Mouse (Mus musculus) limb, embryonic 15.5 days (tissue): ENCODE measurements around the gene Ush2a. TPM values are rescaled to one million over a fixed set of nuclear protein-coding genes. Genes with fewer than 3 reads are reported as not detected.

ENCODE experiments used
- ATAC-seq: fragments of 200-750 bp; cut with Nextera tagmentation; 2 replicates; pipeline ENCODE4 v1.8.0; 2017; ENCODE audit warnings: low read depth, moderate TSS enrichment; ENCODE audit not compliant: insufficient number of reproducible peaks, low FRiP score, low TSS enrichment
- H3K27ac ChIP-seq: fragments of 300-500 bp; sonication (generic); 2 replicates; pipeline ENCODE4 v1.5.1; 2015; ENCODE audit warnings: moderate library complexity, mild to moderate bottlenecking, inconsistent platforms
- H3K27me3 ChIP-seq: fragments of 300-500 bp; sonication (generic); 2 replicates; pipeline ENCODE4 v1.6.1; 2015; ENCODE audit warnings: inconsistent platforms
- H3K36me3 ChIP-seq: fragments of 300-500 bp; sonication (generic); 2 replicates; pipeline ENCODE4 v1.6.1; 2015; ENCODE audit warnings: inconsistent platforms
- H3K4me1 ChIP-seq: fragments of 300-500 bp; sonication (generic); 2 replicates; pipeline ENCODE4 v1.6.1; 2015; ENCODE audit warnings: inconsistent platforms
- H3K4me2 ChIP-seq: fragments of 300-500 bp; sonication (generic); 2 replicates; pipeline ENCODE4 v1.6.1; 2015; ENCODE audit warnings: mild to moderate bottlenecking, inconsistent platforms
- H3K4me3 ChIP-seq: fragments of 300-500 bp; sonication (generic); 2 replicates; pipeline ENCODE4 v1.5.1; 2015; ENCODE audit warnings: mild to moderate bottlenecking, inconsistent platforms
- H3K9ac ChIP-seq: fragments of 300-500 bp; sonication (generic); 2 replicates; pipeline ENCODE4 v1.6.1; 2015; ENCODE audit warnings: inconsistent platforms
- H3K9me3 ChIP-seq: fragments of 300-500 bp; sonication (generic); 2 replicates; pipeline ENCODE4 v1.6.1; 2016; ENCODE audit warnings: inconsistent platforms
- WGBS: fragments of 180-500 bp; shearing (Covaris S2); methylation state at CpG from one replicate; pipeline ENCODE4 v1.1.7; 2015; 5-methylcytosine and 5-hydroxymethylcytosine counted together
- polyA plus RNA-seq: library from polyadenylated mRNA; unstranded; fragments of >200 nt; fragmentation: Nextera tagmentation; extraction: Ambion mirVana; gene quantifications from 2 replicates; pipeline ENCODE4 v1.2.1, GENCODE M21; 2015

Ush2a gene
- polyA plus RNA-seq, 1 experiment from 2014 or later, result 0.08 TPM

GRCm38 (mm10) chr1:188824195-188824594, 562.4 kb downstream of the Ush2a start:
- Histone ChIP-seq H3K27ac (no peak overlapping the region), H3K9ac (no peak overlapping the region), H3K4me3 (no peak overlapping the region), H3K27me3 (0 out of 2 replicates have a peak, but pooled peaks cover 4% of the 10 kb centered on the region), H3K9me3 (no peaks in the 10 kb centered on the region), H3K36me3 (no peaks in the 10 kb centered on the region), H3K4me1 (no peaks in the 10 kb centered on the region), H3K4me2 (no peak overlapping the region)
- WGBS, result 84% methylated on average over 2 of the region's 2 CpGs
- ATAC-seq, result no peak

GRCm38 (mm10) chr1:188824878-188825532, 563.2 kb downstream of the Ush2a start:
- no peak overlapping the region for H3K27ac ChIP-seq
- ATAC-seq, result no peak
- peaks cover 4% of the 10 kb centered on the region for H3K4me1 ChIP-seq
- H3K9ac ChIP-seq, result no peak overlapping the region
- H3K9me3 ChIP-seq, result no peaks in the 10 kb centered on the region
- no peak overlapping the region for H3K4me2 ChIP-seq
- no peak overlapping the region for H3K4me3 ChIP-seq
- WGBS, result 72% methylated on average over 8 of the region's 8 CpGs
- H3K27me3 ChIP-seq, result 0 out of 2 replicates have a peak, but pooled peaks cover 4% of the 10 kb centered on the region
- no peaks in the 10 kb centered on the region for H3K36me3 ChIP-seq

GRCm38 (mm10) chr1:188830527-188831407, 568.9 kb downstream of the Ush2a start:
- H3K9ac ChIP-seq, result no peak overlapping the region
- no peak overlapping the region for H3K27ac ChIP-seq
- H3K4me3 ChIP-seq, result no peak overlapping the region
- WGBS, result 34% methylated on average over 11 of the region's 11 CpGs
- ATAC-seq, result no peak
- peaks cover 11% of the 10 kb centered on the region for H3K4me1 ChIP-seq
- no peak overlapping the region for H3K4me2 ChIP-seq
- H3K27me3 ChIP-seq, result 0 out of 2 replicates have a peak, but pooled peaks cover 4% of the 10 kb centered on the region
- no peaks in the 10 kb centered on the region for H3K36me3 ChIP-seq
- H3K9me3 ChIP-seq, result no peaks in the 10 kb centered on the region

GRCm38 (mm10) chr1:188833906-188834305, 572.1 kb downstream of the Ush2a start:
- H3K9me3 ChIP-seq, result no peaks in the 10 kb centered on the region
- H3K27me3 ChIP-seq, result no peaks in the 10 kb centered on the region
- no peak overlapping the region for H3K9ac ChIP-seq
- WGBS, result 48% methylated on average over 9 of the region's 9 CpGs
- H3K36me3 ChIP-seq, result no peaks in the 10 kb centered on the region
- no peak overlapping the region for H3K27ac ChIP-seq
- no peak overlapping the region for H3K4me3 ChIP-seq
- H3K4me2 ChIP-seq, result no peak overlapping the region
- no peak for ATAC-seq
- H3K4me1 ChIP-seq, result peaks cover 11% of the 10 kb centered on the region

GRCm38 (mm10) chr1:188834770-188835169, 572.9 kb downstream of the Ush2a start:
- ATAC-seq, result no peak
- Histone ChIP-seq H3K27me3 (no peaks in the 10 kb centered on the region), H3K36me3 (no peaks in the 10 kb centered on the region), H3K4me3 (no peak overlapping the region), H3K9me3 (no peaks in the 10 kb centered on the region), H3K27ac (no peak overlapping the region), H3K9ac (no peak overlapping the region), H3K4me1 (peaks cover 10% of the 10 kb centered on the region), H3K4me2 (no peak overlapping the region)
- 66% methylated on average over 3 of the region's 3 CpGs for whole genome bisulfite sequencing

GRCm38 (mm10) chr1:188837613-188838295, 575.9 kb downstream of the Ush2a start:
- no peaks in the 10 kb centered on the region for H3K4me1 ChIP-seq

GRCm38 (mm10) chr1:188847242-188847641, 585.4 kb downstream of the Ush2a start:
- WGBS, result 94% methylated on average over 6 of the region's 6 CpGs

More at GRCm38 (mm10) chr1:188837613-188838295, 575.9 kb downstream of the Ush2a start:
- Histone ChIP-seq H3K9me3 (no peaks in the 10 kb centered on the region), H3K4me2 (no peak overlapping the region), H3K9ac (no peak overlapping the region), H3K27ac (no peak overlapping the region), H3K36me3 (no peaks in the 10 kb centered on the region), H3K27me3 (no peaks in the 10 kb centered on the region), H3K4me3 (no peak overlapping the region)
- WGBS, result 83% methylated on average over 5 of the region's 5 CpGs
- ATAC-seq, result no peak

GRCm38 (mm10) chr1:188852776-188853175, 591.0 kb downstream of the Ush2a start:
- 78% methylated on average over 5 of the region's 5 CpGs for WGBS
- Histone ChIP-seq H3K9me3 (no peaks in the 10 kb centered on the region), H3K27me3 (no peaks in the 10 kb centered on the region), H3K36me3 (no peaks in the 10 kb centered on the region), H3K4me3 (no peak overlapping the region), H3K27ac (no peak overlapping the region), H3K9ac (no peak overlapping the region), H3K4me2 (no peak overlapping the region), H3K4me1 (no peaks in the 10 kb centered on the region)
- no peak for ATAC-seq

More at GRCm38 (mm10) chr1:188847242-188847641, 585.4 kb downstream of the Ush2a start:
- Histone ChIP-seq H3K27me3 (no peaks in the 10 kb centered on the region), H3K9ac (no peak overlapping the region), H3K4me1 (no peaks in the 10 kb centered on the region), H3K27ac (no peak overlapping the region), H3K9me3 (no peaks in the 10 kb centered on the region), H3K4me2 (no peak overlapping the region), H3K36me3 (no peaks in the 10 kb centered on the region), H3K4me3 (no peak overlapping the region)
- no peak for ATAC-seq

GRCm38 (mm10) chr1:188854240-188854639, 592.4 kb downstream of the Ush2a start:
- H3K27ac ChIP-seq, result no peak overlapping the region
- H3K4me2 ChIP-seq, result no peak overlapping the region
- H3K4me1 ChIP-seq, result no peaks in the 10 kb centered on the region
- peaks cover 6% of the 10 kb centered on the region; the same call in 1 of the 2 replicates for H3K27me3 ChIP-seq
- H3K4me3 ChIP-seq, result no peak overlapping the region
- no peak for ATAC-seq
- no peaks in the 10 kb centered on the region for H3K36me3 ChIP-seq
- H3K9ac ChIP-seq, result no peak overlapping the region
- H3K9me3 ChIP-seq, result no peaks in the 10 kb centered on the region

- 96% methylated on average over 2 of the region's 2 CpGs for WGBS
- H3K9me3 ChIP-seq, result no peaks in the 10 kb centered on the region
Measured at GRCm38 (mm10) chr1:188855034-188855433, 593.2 kb downstream of the Ush2a start.

GRCm38 (mm10) chr1:188859718-188860117, 597.9 kb downstream of the Ush2a start:
- 16% methylated on average over 5 of the region's 5 CpGs for WGBS
- H3K36me3 ChIP-seq, result no peaks in the 10 kb centered on the region
- no peaks in the 10 kb centered on the region for H3K9me3 ChIP-seq
- peaks cover 5% of the 10 kb centered on the region for H3K4me1 ChIP-seq
- no peak overlapping the region for H3K9ac ChIP-seq
- H3K4me3 ChIP-seq, result no peak overlapping the region
- ATAC-seq, result peak; percentile 58; the same call in 1 of the 2 replicates
- no peak overlapping the region for H3K4me2 ChIP-seq
- H3K27me3 ChIP-seq, result peaks cover 6% of the 10 kb centered on the region; the same call in 1 of the 2 replicates
- H3K27ac ChIP-seq, result 0 out of 2 replicates have a peak overlapping the region, but pooled peaks have one; percentile 1

More at GRCm38 (mm10) chr1:188855034-188855433, 593.2 kb downstream of the Ush2a start:
- Histone ChIP-seq H3K36me3 (no peaks in the 10 kb centered on the region), H3K4me1 (peaks cover 1% of the 10 kb centered on the region; the same call in 1 of the 2 replicates), H3K4me2 (no peak overlapping the region), H3K27me3 (peaks cover 6% of the 10 kb centered on the region; the same call in 1 of the 2 replicates), H3K9ac (no peak overlapping the region), H3K4me3 (no peak overlapping the region), H3K27ac (no peak overlapping the region)
- no peak for ATAC-seq
